Mouse (Mus musculus) E14TG2a.4 (cell line): ENCODE data around the gene Pan3.

Source experiments
- CTCF ChIP-seq: conservative IDR thresholded peaks from 2 replicates; pipeline ENCODE4 v1.5.1; 2014; ENCODE audit warnings: low read length
- NANOG ChIP-seq: IDR thresholded peaks from 2 replicates; pipeline ENCODE4 v1.6.1; 2014; ENCODE audit warnings: borderline replicate concordance, low read length, mixed read lengths
- POU5F1 ChIP-seq: IDR thresholded peaks from 2 replicates; pipeline ENCODE4 v1.6.1; 2014; ENCODE audit warnings: low read length, borderline replicate concordance

GRCm38 (mm10) chr5:147494791-147495376 is 64.9 kb downstream of the Pan3 start:
- TF ChIP-seq CTCF: no peak
- no peak for TF ChIP-seq POU5F1
- no peak for TF ChIP-seq NANOG
